In genomic region chr13:9355331-9355730, GRCm38 (mm10) we compare ENCODE assay signal across 14 mouse cellular contexts.
DNase-seq lines count a peak whose midpoint lies in the region; ATAC-seq lines count a peak whose summit lies in the region.
"Had no signal": no experiment of that assay in that cellular context is flagged by ENCODE, and none has a peak within 500 bp of the region (broad histone marks: within the 10 kb centered on the region; RNA-seq: fewer than 3 reads in every experiment).

No protein-coding gene starts in this region.

- H3K27me3 ChIP-seq in embryonic facial prominence, embryonic 12.5 days = no peaks in the 10 kb centered on the region
- H3K27me3 ChIP-seq in hindbrain, embryonic 13.5 days = no peaks in the 10 kb centered on the region
- H3K27me3 ChIP-seq in neural tube, embryonic 13.5 days = no peaks in the 10 kb centered on the region
- no peaks in the 10 kb centered on the region for H3K27me3 ChIP-seq in heart, embryonic 10.5 days (ENCODE audit: insufficient read depth, poor library complexity, severe bottlenecking)
- H3K27me3 ChIP-seq: megakaryocyte, embryonic 14.5 days had no signal

- H3K4me3 ChIP-seq in embryonic facial prominence, embryonic 12.5 days = no peak overlapping the region
- H3K4me3 ChIP-seq in hindbrain, embryonic 13.5 days = no peak overlapping the region
- H3K4me3 ChIP-seq in neural tube, embryonic 13.5 days = no peak overlapping the region
- no peak overlapping the region for H3K4me3 ChIP-seq in heart, embryonic 10.5 days
- H3K4me3 ChIP-seq: erythroblast, embryonic 14.5 days; megakaryocyte, embryonic 14.5 days had no signal

- H3K36me3 ChIP-seq in embryonic facial prominence, embryonic 12.5 days = no peaks in the 10 kb centered on the region
- H3K36me3 ChIP-seq in hindbrain, embryonic 13.5 days = no peaks in the 10 kb centered on the region
- H3K36me3 ChIP-seq in neural tube, embryonic 13.5 days = no peaks in the 10 kb centered on the region
- no peaks in the 10 kb centered on the region for H3K36me3 ChIP-seq in heart, embryonic 10.5 days

- DNase-seq in brain, embryonic 18.5 days (ENCODE audit: low read depth, low spot score) = peak; percentile 12
- DNase-seq in T-cell, adult 2 months (ENCODE audit: low spot score) = no peak
- DNase-seq in heart, embryonic 10.5 days (ENCODE audit: low spot score) = no peak
- DNase-seq in right cerebral cortex, postnatal 10 days (ENCODE audit: low spot score in 2 of 2) = no peak
- DNase-seq: cerebellum, postnatal 14 days; kidney, adult 11 months; liver; lung, embryonic 14.5 days had no signal

- H3K9ac ChIP-seq in embryonic facial prominence, embryonic 12.5 days = no peak overlapping the region
- H3K9ac ChIP-seq in hindbrain, embryonic 13.5 days = no peak overlapping the region
- H3K9ac ChIP-seq in neural tube, embryonic 13.5 days = no peak overlapping the region
- H3K9ac ChIP-seq: lung, embryonic 14.5 days had no signal

- 0 out of 2 replicates have a peak, but pooled peaks cover 2% of the 10 kb centered on the region for H3K4me1 ChIP-seq in embryonic facial prominence, embryonic 12.5 days
- peaks cover 9% of the 10 kb centered on the region for H3K4me1 ChIP-seq in hindbrain, embryonic 13.5 days (replicated peaks)
- H3K4me1 ChIP-seq in neural tube, embryonic 13.5 days (replicated peaks) = peaks cover 12% of the 10 kb centered on the region
- peaks cover 4% of the 10 kb centered on the region; the same call in 1 of the 2 replicates for H3K4me1 ChIP-seq in heart, embryonic 10.5 days
- H3K4me1 ChIP-seq: megakaryocyte, embryonic 14.5 days had no signal

- no peak overlapping the region for H3K4me2 ChIP-seq in embryonic facial prominence, embryonic 12.5 days (replicated peaks)
- no peak overlapping the region for H3K4me2 ChIP-seq in hindbrain, embryonic 13.5 days
- no peak overlapping the region for H3K4me2 ChIP-seq in neural tube, embryonic 13.5 days
- H3K4me2 ChIP-seq: lung, embryonic 14.5 days had no signal

- 49% methylated on average over 4 of the region's 4 CpGs for WGBS in embryonic facial prominence, embryonic 12.5 days
- 27% methylated on average over 4 of the region's 4 CpGs for WGBS in hindbrain, embryonic 13.5 days
- 32% methylated on average over 4 of the region's 4 CpGs for WGBS in neural tube, embryonic 13.5 days
- 78% methylated on average over 4 of the region's 4 CpGs for WGBS in heart, embryonic 10.5 days

- no peak overlapping the region for H3K27ac ChIP-seq in embryonic facial prominence, embryonic 12.5 days
- no peak overlapping the region for H3K27ac ChIP-seq in hindbrain, embryonic 13.5 days
- H3K27ac ChIP-seq in neural tube, embryonic 13.5 days (replicated peaks) = no peak overlapping the region
- H3K27ac ChIP-seq in heart, embryonic 10.5 days = no peak overlapping the region
- H3K27ac ChIP-seq: stomach, postnatal 0 days had no signal

- no peaks in the 10 kb centered on the region for H3K9me3 ChIP-seq in embryonic facial prominence, embryonic 12.5 days
- no peaks in the 10 kb centered on the region for H3K9me3 ChIP-seq in hindbrain, embryonic 13.5 days
- H3K9me3 ChIP-seq in neural tube, embryonic 13.5 days = no peaks in the 10 kb centered on the region
- no peaks in the 10 kb centered on the region for H3K9me3 ChIP-seq in heart, embryonic 10.5 days
- H3K9me3 ChIP-seq: megakaryocyte, embryonic 14.5 days had no signal

- peak; percentile 52; the same call in 1 of the 2 replicates for ATAC-seq in embryonic facial prominence, embryonic 12.5 days (ENCODE audit: insufficient number of reproducible peaks, insufficient read depth, low FRiP score, low TSS enrichment)
- peak; percentile 57 for ATAC-seq in hindbrain, embryonic 13.5 days (ENCODE audit: low FRiP score)
- peak; percentile 69 for ATAC-seq in neural tube, embryonic 13.5 days (ENCODE audit: low read depth)
